Mouse (Mus musculus) heart, embryonic 14.5 days (tissue): ENCODE results near the gene Bcl2l1. TPM values are rescaled to one million over a fixed set of nuclear protein-coding genes. Genes with fewer than 3 reads are reported as not detected.

Experiments used
- ATAC-seq: fragments of 200-750 bp; cut with Nextera tagmentation; 2 replicates; pipeline ENCODE4 v1.8.0; 2017; ENCODE audit warnings: low read depth, moderate TSS enrichment; ENCODE audit not compliant: insufficient number of reproducible peaks, insufficient read depth, low FRiP score
- H3K27ac ChIP-seq, 2 experiments: fragments of 200-500 bp in 1 of 2; fragments of 300-500 bp in 1 of 2; sonication (generic) in 1 of 2; replicated peaks in 1 of 2; 2 replicates each; pipeline ENCODE4 v1.5.1; 2012 to 2014; ENCODE audit warnings: low read depth in 2 of 2, low read length in 2 of 2, control low read depth in 1 of 2, mild to moderate bottlenecking in 1 of 2, mixed read lengths in 1 of 2; ENCODE audit not compliant: control insufficient read depth in 1 of 2, insufficient read depth in 1 of 2
- H3K27me3 ChIP-seq: fragments of 300-500 bp; sonication (generic); 2 replicates; pipeline ENCODE4 v1.6.1; 2014; ENCODE audit warnings: mild to moderate bottlenecking, low read length, control low read depth; ENCODE audit not compliant: control insufficient read depth, insufficient read depth
- H3K36me3 ChIP-seq: fragments of 300-500 bp; sonication (generic); 2 replicates; pipeline ENCODE4 v1.6.1; 2014; ENCODE audit warnings: mild to moderate bottlenecking, control low read depth, low read length, mixed read lengths; ENCODE audit not compliant: control insufficient read depth, insufficient read depth
- H3K4me1 ChIP-seq, 2 experiments: fragments of 200-500 bp in 1 of 2; fragments of 300-500 bp in 1 of 2; sonication (generic) in 1 of 2; 2 replicates each; pipeline ENCODE4 v1.6.1; 2012 to 2014; ENCODE audit warnings: low read length in 2 of 2, control low read depth in 1 of 2, mixed read lengths in 1 of 2; ENCODE audit not compliant: control insufficient read depth in 2 of 2, insufficient read depth in 2 of 2
- H3K4me2 ChIP-seq: fragments of 300-500 bp; sonication (generic); 2 replicates; pipeline ENCODE4 v1.6.1; 2014; ENCODE audit warnings: mild to moderate bottlenecking, low read length
- H3K4me3 ChIP-seq, 2 experiments: fragments of 200-500 bp in 1 of 2; fragments of 300-500 bp in 1 of 2; sonication (generic) in 1 of 2; 2 replicates each; pipeline ENCODE4 v1.5.1; 2012 to 2014; ENCODE audit warnings: low read length in 2 of 2, mild to moderate bottlenecking in 2 of 2, control low read depth in 1 of 2, low read depth in 1 of 2, moderate library complexity in 1 of 2; ENCODE audit not compliant: control insufficient read depth in 1 of 2, insufficient read depth in 1 of 2
- H3K9ac ChIP-seq: fragments of 300-500 bp; sonication (generic); 2 replicates; pipeline ENCODE4 v1.6.1; 2014; ENCODE audit warnings: mild to moderate bottlenecking, low read length
- H3K9me3 ChIP-seq: fragments of 300-500 bp; sonication (generic); 2 replicates; pipeline ENCODE4 v1.6.1; 2016; ENCODE audit warnings: low read length, control low read depth; ENCODE audit not compliant: control insufficient read depth
- WGBS: fragments of 180-500 bp; shearing (Covaris S2); extraction: QIAGEN DNeasy Blood & Tissue Kit; methylation state at CpG from one replicate; pipeline ENCODE4 v1.1.7; 2014; 5-methylcytosine and 5-hydroxymethylcytosine counted together
- polyA plus RNA-seq: library from polyadenylated mRNA; unstranded; fragments of >200 nt; fragmentation: Nextera tagmentation; extraction: Ambion mirVana; gene quantifications from 2 replicates; pipeline ENCODE4 v1.2.1, GENCODE M21; 2014

The Bcl2l1 gene
- polyA plus RNA-seq, 1 experiment from 2014 or later, result 59.0 TPM

DNA sequence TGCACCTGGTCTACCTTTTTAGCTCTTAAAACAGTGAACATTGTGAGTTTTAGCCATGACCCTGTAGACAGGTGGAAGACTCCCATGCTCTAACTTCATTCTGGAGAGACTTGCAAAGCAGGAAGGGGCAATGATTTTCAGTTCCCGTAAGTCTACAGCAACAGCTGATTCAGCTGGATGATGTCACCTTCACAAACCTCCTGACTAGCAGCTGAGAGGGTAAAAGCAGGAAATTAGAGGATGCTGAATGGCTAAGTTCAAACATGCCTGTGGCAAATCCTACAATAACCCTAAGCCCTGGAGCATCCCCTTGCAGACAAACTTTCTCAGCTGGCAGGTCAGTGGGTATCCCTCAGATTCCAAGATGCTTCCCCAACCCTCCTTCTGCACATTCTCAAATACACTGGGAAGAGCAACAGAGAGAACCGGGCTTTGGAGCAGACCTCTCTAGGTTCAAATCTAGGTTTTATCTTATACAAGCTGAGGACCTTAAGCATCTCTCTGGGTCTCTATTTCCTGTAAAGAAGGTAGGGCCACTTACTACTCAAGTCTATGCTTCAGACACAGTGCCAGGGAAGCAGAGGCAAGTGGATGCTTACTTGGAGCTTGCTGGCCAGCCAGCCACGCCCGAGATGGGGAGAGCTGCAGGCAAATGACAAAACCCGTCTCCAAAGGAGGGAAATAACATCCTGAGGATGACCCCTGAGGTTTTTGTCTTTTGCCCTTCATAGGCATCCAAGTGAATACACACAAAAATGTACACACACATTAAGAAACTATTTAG is 21.2 kb downstream of the Bcl2l1 start:
- Histone ChIP-seq H3K36me3 (peaks cover 2% of the 10 kb centered on the region; the same call in 1 of the 2 replicates), H3K27ac (0 out of 4 replicates have a peak overlapping the region, but pooled peaks of 1 of the 2 experiments have one; percentile 7), H3K9me3 (no peaks in the 10 kb centered on the region), H3K4me2 (no peak overlapping the region), H3K4me3 (no peak overlapping the region), H3K4me1 (peaks cover 7 to 29% of the 10 kb centered on the region in 2 experiments), H3K9ac (no peak overlapping the region), H3K27me3 (no peaks in the 10 kb centered on the region)
- 62% methylated on average over 5 of the region's 5 CpGs for WGBS
- ATAC-seq, result no peak

DNA sequence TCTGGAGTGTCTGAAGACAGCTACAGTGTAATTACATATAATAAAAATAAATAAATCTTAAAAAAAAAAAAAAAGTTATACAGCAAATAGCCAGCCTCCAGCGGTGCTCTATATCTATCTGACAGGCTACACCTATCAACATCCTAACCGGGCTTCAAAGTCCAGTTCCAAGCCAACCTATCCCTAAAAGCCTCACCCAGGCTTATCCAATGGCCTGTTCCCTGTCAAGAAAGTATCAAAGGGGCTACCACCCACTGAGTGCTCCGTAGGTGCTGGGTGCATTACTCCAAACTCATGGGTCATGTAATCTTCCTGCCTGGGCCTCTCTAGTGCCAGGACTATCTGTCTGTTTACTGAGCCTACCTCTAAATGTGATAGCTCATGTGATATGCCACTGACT is 23.4 kb downstream of the Bcl2l1 start:
- H3K4me2 ChIP-seq, result no peak overlapping the region
- H3K9ac ChIP-seq, result no peak overlapping the region
- H3K4me3 ChIP-seq, result no peak overlapping the region
- peaks cover 2% of the 10 kb centered on the region; the same call in 1 of the 2 replicates for H3K36me3 ChIP-seq
- H3K9me3 ChIP-seq, result no peaks in the 10 kb centered on the region
- WGBS, result 70% methylated on average over 3 of the region's 3 CpGs
- peaks cover 16 to 40% of the 10 kb centered on the region in 2 experiments for H3K4me1 ChIP-seq
- H3K27me3 ChIP-seq, result no peaks in the 10 kb centered on the region
- ATAC-seq, result no peak
- no peak overlapping the region for H3K27ac ChIP-seq

- no peak for ATAC-seq
- no peaks in the 10 kb centered on the region for H3K9me3 ChIP-seq
- WGBS, result 48% methylated on average over 2 of the region's 2 CpGs
- H3K27me3 ChIP-seq, result no peaks in the 10 kb centered on the region
- peak overlapping the region in 1 of 2 experiments; percentile 53; a peak in 3 of 4 replicates for H3K27ac ChIP-seq
- peaks cover 12 to 27% of the 10 kb centered on the region in 2 experiments for H3K4me1 ChIP-seq
- no peak overlapping the region for H3K9ac ChIP-seq
- peaks cover 2% of the 10 kb centered on the region; the same call in 1 of the 2 replicates for H3K36me3 ChIP-seq
- no peak overlapping the region for H3K4me2 ChIP-seq
- H3K4me3 ChIP-seq, result no peak overlapping the region
Observed at GRCm38 (mm10) chr2:152806037-152806436, 25.5 kb downstream of the Bcl2l1 start.

DNA sequence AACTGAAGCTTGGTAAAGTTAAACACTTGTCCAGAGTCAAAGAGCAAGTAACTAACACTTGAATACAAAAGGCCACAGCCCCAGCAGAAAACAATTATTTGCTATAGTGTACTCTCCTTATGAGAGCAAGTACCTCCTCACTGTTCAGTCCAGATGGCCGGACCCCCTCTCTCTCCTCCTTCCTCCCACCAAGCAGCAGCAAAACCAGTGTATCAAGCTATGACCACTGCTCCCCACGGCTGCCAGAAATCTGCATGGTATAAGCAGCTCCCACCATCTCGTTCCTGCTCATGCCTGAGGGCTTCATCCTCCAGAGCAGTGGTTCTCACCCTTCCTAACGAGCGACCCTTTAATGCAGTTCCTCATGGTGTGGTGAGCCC is 26.4 kb downstream of the Bcl2l1 start:
- Histone ChIP-seq H3K36me3 (peaks cover 2% of the 10 kb centered on the region; the same call in 1 of the 2 replicates), H3K4me2 (no peak overlapping the region), H3K9me3 (no peaks in the 10 kb centered on the region), H3K27ac (0 out of 4 replicates have a peak overlapping the region, but pooled peaks of 1 of the 2 experiments have one; percentile 20), H3K27me3 (no peaks in the 10 kb centered on the region), H3K9ac (no peak overlapping the region), H3K4me1 (peaks cover 11 to 26% of the 10 kb centered on the region in 2 experiments), H3K4me3 (no peak overlapping the region)
- WGBS, result 56% methylated on average over 5 of the region's 5 CpGs
- no peak for ATAC-seq

DNA sequence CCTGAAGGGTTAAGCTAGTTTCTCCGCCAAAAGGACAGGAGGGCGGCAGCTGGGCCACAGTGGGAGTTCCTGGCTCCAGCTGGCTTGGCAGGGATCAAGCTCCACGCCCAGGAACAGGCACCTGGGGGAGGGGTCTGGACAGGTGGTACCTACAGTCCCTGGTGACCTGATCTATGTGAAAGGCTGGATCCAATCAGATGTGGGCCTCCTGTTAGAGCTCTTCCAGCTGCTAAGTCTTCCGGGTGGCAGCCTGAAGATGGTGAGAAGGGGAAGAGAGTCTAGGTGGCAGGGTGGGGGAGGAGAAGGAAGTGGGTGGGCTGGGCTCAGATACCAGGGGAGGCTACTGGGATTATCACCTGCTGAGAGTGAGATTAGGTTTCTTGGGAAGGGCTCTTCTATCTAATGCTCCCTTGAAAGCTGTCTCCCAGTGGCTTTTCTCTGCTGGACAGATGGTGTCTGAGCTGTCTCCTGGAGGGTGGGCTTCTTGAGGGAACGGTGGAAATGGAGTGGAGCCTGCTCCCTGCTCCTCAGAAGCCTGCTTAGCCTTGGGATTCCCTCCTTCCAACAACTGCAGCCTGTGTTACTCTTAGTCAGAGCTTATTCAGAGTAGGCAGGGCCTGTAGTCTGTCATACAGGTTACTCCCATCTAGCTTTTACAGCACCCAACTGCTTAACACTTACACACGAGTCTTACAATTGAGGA is 27.0 kb downstream of the Bcl2l1 start:
- no peaks in the 10 kb centered on the region for H3K9me3 ChIP-seq
- H3K4me3 ChIP-seq, result no peak overlapping the region
- H3K27me3 ChIP-seq, result no peaks in the 10 kb centered on the region
- H3K4me1 ChIP-seq, result peaks cover 11 to 26% of the 10 kb centered on the region in 2 experiments
- 17% methylated on average over 6 of the region's 6 CpGs for WGBS
- no peak for ATAC-seq
- 0 out of 4 replicates have a peak overlapping the region, but pooled peaks have one; percentile 12 to 20 for H3K27ac ChIP-seq
- H3K9ac ChIP-seq, result no peak overlapping the region
- H3K4me2 ChIP-seq, result no peak overlapping the region
- peaks cover 2% of the 10 kb centered on the region; the same call in 1 of the 2 replicates for H3K36me3 ChIP-seq

- Histone ChIP-seq H3K9me3 (no peaks in the 10 kb centered on the region), H3K27me3 (no peaks in the 10 kb centered on the region), H3K36me3 (peaks cover 5% of the 10 kb centered on the region; the same call in 1 of the 2 replicates), H3K4me1 (peaks cover 11 to 26% of the 10 kb centered on the region in 2 experiments), H3K4me2 (no peak overlapping the region), H3K4me3 (no peak overlapping the region), H3K27ac (no peak overlapping the region), H3K9ac (no peak overlapping the region)
- 84% methylated on average over 5 of the region's 5 CpGs for WGBS
- ATAC-seq, result no peak
Observed at GRCm38 (mm10) chr2:152803081-152803480, 28.4 kb downstream of the Bcl2l1 start.

DNA sequence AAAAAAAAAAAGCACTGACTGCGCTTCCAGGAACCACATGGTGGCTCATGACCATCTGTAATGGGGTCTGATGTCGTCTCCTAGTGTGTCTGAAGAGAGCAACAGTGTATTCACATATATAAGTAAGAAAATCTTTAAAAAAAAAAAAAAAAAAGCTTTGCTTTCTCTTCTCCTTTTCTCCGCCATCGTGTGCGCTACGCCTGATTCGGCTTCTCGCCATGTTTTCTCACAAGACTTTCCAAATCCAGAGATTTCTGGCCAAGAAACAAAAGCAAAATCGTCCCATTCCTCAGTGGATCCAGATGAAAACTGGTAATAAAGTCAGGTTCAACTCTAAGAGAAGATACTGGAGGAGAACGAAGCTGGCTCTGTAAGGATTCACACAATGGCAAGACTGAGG is 29.2 kb downstream of the Bcl2l1 start:
- H3K9ac ChIP-seq, result no peak overlapping the region
- no peak for ATAC-seq
- no peak overlapping the region for H3K4me2 ChIP-seq
- H3K27me3 ChIP-seq, result no peaks in the 10 kb centered on the region
- no peak overlapping the region for H3K4me3 ChIP-seq
- 89% methylated on average over 10 of the region's 10 CpGs for WGBS
- H3K27ac ChIP-seq, result no peak overlapping the region
- H3K36me3 ChIP-seq, result peaks cover 5% of the 10 kb centered on the region; the same call in 1 of the 2 replicates
- H3K4me1 ChIP-seq, result peaks cover 11 to 29% of the 10 kb centered on the region in 2 experiments
- no peaks in the 10 kb centered on the region for H3K9me3 ChIP-seq
